Mouse (Mus musculus) kidney, postnatal 14 days (tissue): Measurements from ENCODE around the gene Trim11.

ENCODE experiments used
- DNase-seq: peaks from one replicate; pipeline ENCODE4 v3.0.0; 2022; ENCODE audit warnings: mixed read lengths

The Trim11 gene

GRCm38 (mm10) chr11:58957226-58957914, 20.5 kb upstream of the Trim11 start:
- DNase-seq: no peak

GRCm38 (mm10) chr11:58958536-58958935, 19.4 kb upstream of the Trim11 start:
- no peak for DNase-seq

GRCm38 (mm10) chr11:58959186-58959825, 18.6 kb upstream of the Trim11 start:
- DNase-seq: no peak

- DNase-seq: peak; percentile 90
Observed at GRCm38 (mm10) chr11:58959921-58960465, 17.9 kb upstream of the Trim11 start.

- no peak for DNase-seq
Observed at GRCm38 (mm10) chr11:58961364-58962177, 16.3 kb upstream of the Trim11 start.

- DNase-seq: peak; percentile 62
Observed at GRCm38 (mm10) chr11:58963543-58963942, 14.3 kb upstream of the Trim11 start.

GRCm38 (mm10) chr11:58964216-58964615, 13.7 kb upstream of the Trim11 start:
- DNase-seq: no peak

- no peak for DNase-seq
Observed at GRCm38 (mm10) chr11:58965001-58965760, 12.7 kb upstream of the Trim11 start.

- peak; percentile 45 for DNase-seq
Observed at GRCm38 (mm10) chr11:58967346-58967745, 10.5 kb upstream of the Trim11 start.

- DNase-seq: no peak
Observed at GRCm38 (mm10) chr11:58968551-58968950, 9.3 kb upstream of the Trim11 start.

GRCm38 (mm10) chr11:58969027-58969426, 8.9 kb upstream of the Trim11 start:
- no peak for DNase-seq

GRCm38 (mm10) chr11:58969659-58970058, 8.2 kb upstream of the Trim11 start:
- peak; percentile 72 for DNase-seq

- DNase-seq: no peak
Observed at GRCm38 (mm10) chr11:58970831-58971530, 6.9 kb upstream of the Trim11 start.

GRCm38 (mm10) chr11:58971796-58972195, 6.1 kb upstream of the Trim11 start:
- no peak for DNase-seq

- DNase-seq: no peak
Observed at GRCm38 (mm10) chr11:58974414-58974813, 3.5 kb upstream of the Trim11 start.

- DNase-seq: peak; percentile 52
Observed at GRCm38 (mm10) chr11:58977150-58977549, 743 bp upstream of the Trim11 start.

- DNase-seq: no peak
Observed at GRCm38 (mm10) chr11:58977607-58978026, 276 bp upstream of the Trim11 start.

- no peak for DNase-seq
Observed at GRCm38 (mm10) chr11:58978706-58979030, 775 bp downstream of the Trim11 start.

GRCm38 (mm10) chr11:58979183-58979582, 1.3 kb downstream of the Trim11 start:
- no peak for DNase-seq

- no peak for DNase-seq
Observed at GRCm38 (mm10) chr11:58979661-58980060, 1.8 kb downstream of the Trim11 start.

GRCm38 (mm10) chr11:58980381-58980990, 2.6 kb downstream of the Trim11 start:
- DNase-seq: peak; percentile 73
